Mouse (Mus musculus) intestine, postnatal 0 days (tissue): ENCODE measurements at regions not wholly inside any gene's neighbourhood (a gene's known extent, or its start where the extent isn't known, plus 50 kb on each side); places are given as distances from the start of the nearest gene placed in this dataset.

Experiments
- ATAC-seq: fragments of 200-750 bp; cut with Nextera tagmentation; 2 replicates; pipeline ENCODE4 v1.8.0; 2017; ENCODE audit warnings: mild to moderate bottlenecking, moderate TSS enrichment, moderate library complexity
- H3K27ac ChIP-seq: fragments of 300-500 bp; sonication (generic); 2 replicates; pipeline ENCODE4 v1.5.1; 2014; ENCODE audit warnings: mild to moderate bottlenecking, low read depth, low read length, moderate library complexity
- H3K27me3 ChIP-seq: fragments of 300-500 bp; sonication (generic); replicated peaks from 2 replicates; pipeline ENCODE4 v1.6.1; 2014; ENCODE audit warnings: low read length, mixed read lengths; ENCODE audit not compliant: control insufficient read depth, insufficient read depth
- H3K36me3 ChIP-seq: fragments of 300-500 bp; sonication (generic); 2 replicates; pipeline ENCODE4 v1.6.1; 2014; ENCODE audit warnings: mild to moderate bottlenecking, moderate library complexity; ENCODE audit not compliant: control insufficient read depth, insufficient read depth
- H3K4me1 ChIP-seq: fragments of 300-500 bp; sonication (generic); replicated peaks from 2 replicates; pipeline ENCODE4 v1.6.1; 2014; ENCODE audit warnings: antibody characterized with exemption, low read length, mixed read lengths; ENCODE audit not compliant: control insufficient read depth, insufficient read depth
- H3K4me2 ChIP-seq: fragments of 300-500 bp; sonication (generic); replicated peaks from 2 replicates; pipeline ENCODE4 v1.6.1; 2014; ENCODE audit warnings: low read depth, mild to moderate bottlenecking, moderate library complexity
- H3K4me3 ChIP-seq: fragments of 300-500 bp; sonication (generic); 2 replicates; pipeline ENCODE4 v1.5.1; 2014; ENCODE audit warnings: low read depth, low read length
- H3K9ac ChIP-seq: fragments of 300-500 bp; sonication (generic); 2 replicates; pipeline ENCODE4 v1.6.1; 2014; ENCODE audit warnings: mild to moderate bottlenecking, low read depth, low read length
- H3K9me3 ChIP-seq: fragments of 300-500 bp; sonication (generic); 2 replicates; pipeline ENCODE4 v1.6.1; 2016; ENCODE audit warnings: mixed run types; ENCODE audit not compliant: control insufficient read depth
- CTCF ChIP-seq: sonication (generic); IDR thresholded peaks from 2 replicates; pipeline ENCODE4 v1.5.1; 2016; ENCODE audit warnings: low read depth, mild to moderate bottlenecking, control low read depth, antibody characterized with exemption, moderate library complexity
- whole genome bisulfite sequencing: fragments of 180-500 bp; shearing (Covaris S2); extraction: QIAGEN DNeasy Blood & Tissue Kit; methylation state at CpG from one replicate; pipeline ENCODE4 v1.1.7; 2014; 5-methylcytosine and 5-hydroxymethylcytosine counted together

GRCm38 (mm10) chr11:112611073-112611472, 171.0 kb upstream of the Sox9 start:
- no peak overlapping the region for H3K27ac ChIP-seq
- no peak for TF ChIP-seq CTCF
- no peak overlapping the region for H3K9ac ChIP-seq
- H3K4me1 ChIP-seq: no peaks in the 10 kb centered on the region
- no peak overlapping the region for H3K4me2 ChIP-seq
- no peaks in the 10 kb centered on the region for H3K9me3 ChIP-seq
- H3K4me3 ChIP-seq: no peak overlapping the region
- no peaks in the 10 kb centered on the region for H3K36me3 ChIP-seq
- ATAC-seq: no peak
- WGBS: 74% methylated on average over 11 of the region's 11 CpGs
- H3K27me3 ChIP-seq: no peaks in the 10 kb centered on the region

GRCm38 (mm10) chr11:112615629-112616028, 166.4 kb upstream of the Sox9 start:
- no peak overlapping the region for H3K9ac ChIP-seq
- H3K4me1 ChIP-seq: no peaks in the 10 kb centered on the region
- H3K4me2 ChIP-seq: no peak overlapping the region
- TF ChIP-seq CTCF: no peak
- no peaks in the 10 kb centered on the region for H3K27me3 ChIP-seq
- H3K4me3 ChIP-seq: no peak overlapping the region
- H3K36me3 ChIP-seq: no peaks in the 10 kb centered on the region
- no peak for ATAC-seq
- no peak overlapping the region for H3K27ac ChIP-seq
- 89% methylated on average over 4 of the region's 4 CpGs for WGBS
- H3K9me3 ChIP-seq: no peaks in the 10 kb centered on the region

- Histone ChIP-seq H3K27ac (no peak overlapping the region), H3K36me3 (no peaks in the 10 kb centered on the region), H3K9ac (no peak overlapping the region), H3K4me2 (no peak overlapping the region), H3K4me3 (no peak overlapping the region), H3K27me3 (no peaks in the 10 kb centered on the region), H3K9me3 (no peaks in the 10 kb centered on the region), H3K4me1 (no peaks in the 10 kb centered on the region)
- ATAC-seq: no peak
- WGBS: 72% methylated on average over 2 of the region's 2 CpGs
- TF ChIP-seq CTCF: no peak
Measured at GRCm38 (mm10) chr11:112616942-112617341, 165.1 kb upstream of the Sox9 start.

GRCm38 (mm10) chr11:112620916-112621315, 161.1 kb upstream of the Sox9 start:
- Histone ChIP-seq H3K4me2 (peak overlapping the region; percentile 17), H3K27me3 (no peaks in the 10 kb centered on the region), H3K36me3 (no peaks in the 10 kb centered on the region), H3K9me3 (no peaks in the 10 kb centered on the region), H3K4me1 (no peaks in the 10 kb centered on the region), H3K27ac (no peak overlapping the region), H3K9ac (no peak overlapping the region), H3K4me3 (no peak overlapping the region)
- WGBS: 23% methylated on average over 12 of the region's 12 CpGs
- ATAC-seq: no peak
- TF ChIP-seq CTCF: no peak

- TF ChIP-seq CTCF: no peak
- Histone ChIP-seq H3K4me2 (0 out of 2 replicates have a peak overlapping the region, but pooled peaks have one; percentile 17), H3K9ac (no peak overlapping the region), H3K4me3 (no peak overlapping the region), H3K36me3 (no peaks in the 10 kb centered on the region), H3K27me3 (no peaks in the 10 kb centered on the region), H3K4me1 (no peaks in the 10 kb centered on the region), H3K9me3 (no peaks in the 10 kb centered on the region), H3K27ac (no peak overlapping the region)
- ATAC-seq: no peak
- 65% methylated on average over 9 of the region's 9 CpGs for WGBS
Measured at GRCm38 (mm10) chr11:112621385-112622120, 160.5 kb upstream of the Sox9 start.

GRCm38 (mm10) chr11:112649298-112649697, 132.7 kb upstream of the Sox9 start:
- no peak overlapping the region for H3K4me3 ChIP-seq
- 22% methylated on average over 9 of the region's 9 CpGs for WGBS
- no peaks in the 10 kb centered on the region for H3K36me3 ChIP-seq
- H3K9me3 ChIP-seq: no peaks in the 10 kb centered on the region
- no peak overlapping the region for H3K27ac ChIP-seq
- no peak for TF ChIP-seq CTCF
- H3K4me1 ChIP-seq: no peaks in the 10 kb centered on the region
- no peak overlapping the region for H3K9ac ChIP-seq
- no peak for ATAC-seq
- H3K27me3 ChIP-seq: no peaks in the 10 kb centered on the region
- no peak overlapping the region for H3K4me2 ChIP-seq
